10 mouse cellular contexts compared by ENCODE assay signal in genomic region chr9:21034481-21035085, GRCm38 (mm10). TPM values are rescaled to one million over a fixed set of nuclear protein-coding genes. Genes with fewer than 3 reads are reported as not detected.
DNase-seq lines count a peak whose midpoint lies in the region; ATAC-seq lines count a peak whose summit lies in the region.
"Had no signal": no experiment of that assay in that cellular context is flagged by ENCODE, and none has a peak within 500 bp of the region (broad histone marks: within the 10 kb centered on the region; RNA-seq: fewer than 3 reads in every experiment).

No protein-coding gene starts in this region.

- no peak overlapping the region for H3K4me2 ChIP-seq in forebrain, embryonic 12.5 days
- H3K4me2 ChIP-seq in forebrain, embryonic 15.5 days (replicated peaks), result no peak overlapping the region
- no peak overlapping the region; the same call in 1 of the 2 replicates for H3K4me2 ChIP-seq in midbrain, embryonic 16.5 days (ENCODE audit: low read length)

- H3K4me1 ChIP-seq in forebrain, embryonic 12.5 days, result peaks cover 57% of the 10 kb centered on the region
- H3K4me1 ChIP-seq in forebrain, embryonic 15.5 days, result peaks cover 66% of the 10 kb centered on the region
- peaks cover 79% of the 10 kb centered on the region for H3K4me1 ChIP-seq in midbrain, embryonic 10.5 days
- peaks cover 59% of the 10 kb centered on the region for H3K4me1 ChIP-seq in midbrain, embryonic 16.5 days (ENCODE audit: control insufficient read depth, insufficient read depth, low read length)

- no peak overlapping the region for H3K27ac ChIP-seq in forebrain, embryonic 12.5 days
- no peak overlapping the region for H3K27ac ChIP-seq in forebrain, embryonic 15.5 days (replicated peaks)
- no peak overlapping the region for H3K27ac ChIP-seq in midbrain, embryonic 10.5 days (replicated peaks)
- H3K27ac ChIP-seq in midbrain, embryonic 16.5 days (ENCODE audit: low read length), result no peak overlapping the region
- H3K27ac ChIP-seq: embryonic facial prominence, embryonic 13.5 days had no signal

- no peak overlapping the region for H3K9ac ChIP-seq in forebrain, embryonic 12.5 days
- no peak overlapping the region for H3K9ac ChIP-seq in forebrain, embryonic 15.5 days (replicated peaks)
- H3K9ac ChIP-seq in midbrain, embryonic 16.5 days (ENCODE audit: low read depth, low read length), result no peak overlapping the region
- H3K9ac ChIP-seq: embryonic facial prominence, embryonic 13.5 days had no signal

- no peak for ATAC-seq in forebrain, embryonic 12.5 days (ENCODE audit: low FRiP score)
- ATAC-seq in forebrain, embryonic 15.5 days (replicated peaks), result no peak
- ATAC-seq in midbrain, embryonic 16.5 days, result no peak

- H3K36me3 ChIP-seq in forebrain, embryonic 12.5 days (replicated peaks), result no peaks in the 10 kb centered on the region
- H3K36me3 ChIP-seq in forebrain, embryonic 15.5 days, result no peaks in the 10 kb centered on the region
- H3K36me3 ChIP-seq in midbrain, embryonic 10.5 days, result no peaks in the 10 kb centered on the region
- no peaks in the 10 kb centered on the region for H3K36me3 ChIP-seq in midbrain, embryonic 16.5 days (ENCODE audit: control insufficient read depth, insufficient read depth, low read length)
- H3K36me3 ChIP-seq in splenic B cell, adult 2 months (ENCODE audit: control insufficient read depth, insufficient read depth, low read length, poor library complexity, severe bottlenecking), result no peaks in the 10 kb centered on the region; the same call in 1 of the 2 replicates
- H3K36me3 ChIP-seq: embryonic facial prominence, embryonic 13.5 days had no signal

- H3K9me3 ChIP-seq in forebrain, embryonic 12.5 days, result no peaks in the 10 kb centered on the region; the same call in 1 of the 2 replicates
- H3K9me3 ChIP-seq in forebrain, embryonic 15.5 days, result no peaks in the 10 kb centered on the region
- H3K9me3 ChIP-seq in midbrain, embryonic 10.5 days (replicated peaks), result peaks cover 3% of the 10 kb centered on the region; the same call in 1 of the 2 replicates
- no peaks in the 10 kb centered on the region for H3K9me3 ChIP-seq in midbrain, embryonic 16.5 days (replicated peaks; ENCODE audit: control insufficient read depth, low read length, poor library complexity, severe bottlenecking)

- 3% methylated on average over 17 of the region's 17 CpGs for WGBS in forebrain, embryonic 12.5 days
- 2% methylated on average over 17 of the region's 17 CpGs for WGBS in forebrain, embryonic 15.5 days
- WGBS in midbrain, embryonic 10.5 days, result 4% methylated on average over 17 of the region's 17 CpGs
- WGBS in midbrain, embryonic 16.5 days, result 6% methylated on average over 17 of the region's 17 CpGs

- peaks cover 99% of the 10 kb centered on the region for H3K27me3 ChIP-seq in forebrain, embryonic 12.5 days
- peaks cover 90% of the 10 kb centered on the region for H3K27me3 ChIP-seq in forebrain, embryonic 15.5 days
- H3K27me3 ChIP-seq in midbrain, embryonic 10.5 days (ENCODE audit: low read depth, poor library complexity, severe bottlenecking), result peaks cover 100% of the 10 kb centered on the region
- peaks cover 80% of the 10 kb centered on the region for H3K27me3 ChIP-seq in midbrain, embryonic 16.5 days (ENCODE audit: control insufficient read depth, insufficient read depth, low read depth, low read length)
- no peaks in the 10 kb centered on the region; the same call in 1 of the 2 replicates for H3K27me3 ChIP-seq in splenic B cell, adult 2 months (ENCODE audit: control insufficient read depth, insufficient read depth, low read length, poor library complexity, severe bottlenecking)

- 0 out of 2 replicates have a peak overlapping the region, but pooled peaks have one; percentile 7 for H3K4me3 ChIP-seq in forebrain, embryonic 12.5 days (replicated peaks)
- no peak overlapping the region for H3K4me3 ChIP-seq in forebrain, embryonic 15.5 days
- no peak overlapping the region for H3K4me3 ChIP-seq in midbrain, embryonic 10.5 days
- H3K4me3 ChIP-seq in midbrain, embryonic 16.5 days (ENCODE audit: low read depth, low read length), result no peak overlapping the region; the same call in 1 of the 2 replicates

- DNase-seq in midbrain, embryonic 10.5 days (ENCODE audit: low spot score), result peak; percentile 35
- peak; percentile 58 for DNase-seq in kidney, postnatal 10 days
- DNase-seq in splenic B cell, adult 2 months (ENCODE audit: low read depth, low spot score), result peak; percentile 33
- DNase-seq in right cerebral cortex, postnatal 14 days, result no peak
- no peak for DNase-seq in heart, postnatal 4 days
- DNase-seq: thymus, postnatal 14 days had no signal

RNA-seq across cellular contexts. Expression of gene Icam5, which starts 2.7 kb away (rescaled TPM):
- 0.13 TPM in 2 replicates for polyA plus RNA-seq in forebrain, embryonic 12.5 days (2016; fragmentation: Nextera tagmentation; extraction: Ambion mirVana)
- polyA plus RNA-seq in forebrain, embryonic 15.5 days (2015; fragmentation: Nextera tagmentation; extraction: Ambion mirVana), result 1.5 and 2.2 TPM in 2 replicates
- 0.05 TPM in 1 of 2 replicates, not detected in the other for polyA plus RNA-seq in midbrain, embryonic 10.5 days (2016; fragmentation: Nextera tagmentation; extraction: Ambion mirVana)
- 2.2 and 2.5 TPM in 2 replicates for polyA plus RNA-seq in midbrain, embryonic 16.5 days (2015; fragmentation: Nextera tagmentation; extraction: Ambion mirVana)
- not detected for total RNA-seq in heart, postnatal 4 days (2021)

RNA-seq across cellular contexts. Expression of gene Icam4, which starts 5.4 kb away (rescaled TPM):
- polyA plus RNA-seq in forebrain, embryonic 12.5 days (2016; fragmentation: Nextera tagmentation; extraction: Ambion mirVana), result 1.5 and 1.9 TPM in 2 replicates
- polyA plus RNA-seq in forebrain, embryonic 15.5 days (2015; fragmentation: Nextera tagmentation; extraction: Ambion mirVana), result 0.25 TPM in 1 of 2 replicates, not detected in the other
- 5.6 and 5.9 TPM in 2 replicates for polyA plus RNA-seq in midbrain, embryonic 10.5 days (2016; fragmentation: Nextera tagmentation; extraction: Ambion mirVana)
- polyA plus RNA-seq in midbrain, embryonic 16.5 days (2015; fragmentation: Nextera tagmentation; extraction: Ambion mirVana), result 0.24 TPM in 1 of 2 replicates, not detected in the other
- under 1 TPM; 0.27 to 0.93 TPM for total RNA-seq in heart, postnatal 4 days (2021)

RNA-seq across cellular contexts. Expression of gene Icam1, which starts 18.8 kb away (rescaled TPM):
- 3.7 and 3.8 TPM in 2 replicates for polyA plus RNA-seq in forebrain, embryonic 12.5 days (2016; fragmentation: Nextera tagmentation; extraction: Ambion mirVana)
- 2.8 and 3.0 TPM in 2 replicates for polyA plus RNA-seq in forebrain, embryonic 15.5 days (2015; fragmentation: Nextera tagmentation; extraction: Ambion mirVana)
- polyA plus RNA-seq in midbrain, embryonic 10.5 days (2016; fragmentation: Nextera tagmentation; extraction: Ambion mirVana), result 4.5 and 4.9 TPM in 2 replicates
- 3.0 and 3.1 TPM in 2 replicates for polyA plus RNA-seq in midbrain, embryonic 16.5 days (2015; fragmentation: Nextera tagmentation; extraction: Ambion mirVana)
- 1 to 10 TPM; 8.0 to 8.5 TPM for total RNA-seq in heart, postnatal 4 days (2021)

RNA-seq across cellular contexts. Expression of gene Mrpl4, which starts 32.0 kb away (rescaled TPM):
- 110 and 111 TPM in 2 replicates for polyA plus RNA-seq in forebrain, embryonic 12.5 days (2016; fragmentation: Nextera tagmentation; extraction: Ambion mirVana)
- polyA plus RNA-seq in forebrain, embryonic 15.5 days (2015; fragmentation: Nextera tagmentation; extraction: Ambion mirVana), result 112 and 115 TPM in 2 replicates
- 141 and 143 TPM in 2 replicates for polyA plus RNA-seq in midbrain, embryonic 10.5 days (2016; fragmentation: Nextera tagmentation; extraction: Ambion mirVana)
- polyA plus RNA-seq in midbrain, embryonic 16.5 days (2015; fragmentation: Nextera tagmentation; extraction: Ambion mirVana), result 101 and 104 TPM in 2 replicates
- 10 to 100 TPM; 85.7 to 98.0 TPM for total RNA-seq in heart, postnatal 4 days (2021)

RNA-seq across cellular contexts. Expression of gene Zglp1, which starts 32.3 kb away (rescaled TPM):
- 0.79 and 2.7 TPM in 2 replicates for polyA plus RNA-seq in forebrain, embryonic 12.5 days (2016; fragmentation: Nextera tagmentation; extraction: Ambion mirVana)
- 0.37 and 2.2 TPM in 2 replicates for polyA plus RNA-seq in forebrain, embryonic 15.5 days (2015; fragmentation: Nextera tagmentation; extraction: Ambion mirVana)
- polyA plus RNA-seq in midbrain, embryonic 10.5 days (2016; fragmentation: Nextera tagmentation; extraction: Ambion mirVana), result 0.91 and 1.2 TPM in 2 replicates
- polyA plus RNA-seq in midbrain, embryonic 16.5 days (2015; fragmentation: Nextera tagmentation; extraction: Ambion mirVana), result 0.78 and 1.6 TPM in 2 replicates
- not detected for total RNA-seq in heart, postnatal 4 days (2021)
- polyA plus RNA-seq: embryonic facial prominence, embryonic 13.5 days had no signal

Comparison
In these comparisons a context has a peak if more than half of its experiments do, and no peak if none do; other contexts are left out.
1. DNase-seq: peak in midbrain, embryonic 10.5 days (single experiment), kidney, postnatal 10 days (single experiment) and splenic B cell, adult 2 months (single experiment); none in right cerebral cortex, postnatal 14 days (single experiment) and heart, postnatal 4 days (single experiment).